8 mouse cellular contexts compared by ENCODE assay signal in genomic region chr7:63938066-63938913, GRCm38 (mm10). TPM values are rescaled to one million over a fixed set of nuclear protein-coding genes. Genes with fewer than 3 reads are reported as not detected.
DNase-seq lines count a peak whose midpoint lies in the region; ATAC-seq and TF ChIP-seq lines count a peak whose summit lies in the region.

No protein-coding gene starts in this region.

- TF ChIP-seq CTCF in gastrocnemius, adult 2 months (IDR thresholded peaks at IDR 0.05) = no peak
- no peak for TF ChIP-seq CTCF in cerebellum, adult 2 months (IDR thresholded peaks at IDR 0.05; ENCODE audit: borderline replicate concordance, insufficient read depth, low read depth, low read length)

- peak overlapping the region; percentile 100 for H3K27ac ChIP-seq in gastrocnemius, adult 2 months
- peak overlapping the region; percentile 96 for H3K27ac ChIP-seq in cerebellum, adult 2 months (ENCODE audit: insufficient read depth, low read length)
- peak overlapping the region; percentile 96 for H3K27ac ChIP-seq in heart, embryonic 15.5 days
- peak overlapping the region; percentile 96 for H3K27ac ChIP-seq in neural tube, embryonic 14.5 days (ENCODE audit: low read depth, low read length)

- peaks cover 8% of the 10 kb centered on the region for H3K4me1 ChIP-seq in cerebellum, adult 2 months (ENCODE audit: control insufficient read depth, insufficient read depth, low read length)
- H3K4me1 ChIP-seq in heart, embryonic 15.5 days (replicated peaks) = peaks cover 34% of the 10 kb centered on the region
- peaks cover 20% of the 10 kb centered on the region for H3K4me1 ChIP-seq in neural tube, embryonic 14.5 days (ENCODE audit: control insufficient read depth, insufficient read depth, low read length)

- TF ChIP-seq POLR2A in cerebellum, adult 2 months (IDR thresholded peaks at IDR 0.05; ENCODE audit: borderline replicate concordance, insufficient read depth, low read length) = no peak

- H3K9ac ChIP-seq in heart, embryonic 15.5 days = peak overlapping the region; percentile 87
- peak overlapping the region; percentile 97 for H3K9ac ChIP-seq in neural tube, embryonic 14.5 days (replicated peaks; ENCODE audit: low read depth, low read length)

- no peaks in the 10 kb centered on the region for H3K9me3 ChIP-seq in heart, embryonic 15.5 days (replicated peaks)
- no peaks in the 10 kb centered on the region for H3K9me3 ChIP-seq in neural tube, embryonic 14.5 days (ENCODE audit: control insufficient read depth, low read length)

- H3K4me3 ChIP-seq in gastrocnemius, adult 2 months = peak overlapping the region; percentile 95
- peak overlapping the region; percentile 84 for H3K4me3 ChIP-seq in cerebellum, adult 2 months (replicated peaks; ENCODE audit: insufficient read depth, low read depth, low read length)
- H3K4me3 ChIP-seq in heart, embryonic 15.5 days = peak overlapping the region; percentile 89
- peak overlapping the region; percentile 93 for H3K4me3 ChIP-seq in neural tube, embryonic 14.5 days (ENCODE audit: low read depth, low read length)

- intact Hi-C loops in gastrocnemius, adult 2 months (cut with DNase I) = loop anchor here (5.0 to 10.0 kb wide), 2 partner anchors 217 to 349 kb away; partner anchors contain the start of genes Mtmr10 and Trpm1

- no peaks in the 10 kb centered on the region for H3K27me3 ChIP-seq in cerebellum, adult 2 months (ENCODE audit: control insufficient read depth, insufficient read depth, low read length)
- H3K27me3 ChIP-seq in heart, embryonic 15.5 days = no peaks in the 10 kb centered on the region
- H3K27me3 ChIP-seq in neural tube, embryonic 14.5 days (ENCODE audit: control insufficient read depth, insufficient read depth, low read length) = no peaks in the 10 kb centered on the region

- WGBS in cerebellum, adult 2 months = under 1% methylated on average over 108 of the region's 121 CpGs
- WGBS in heart, embryonic 15.5 days = under 1% methylated on average over 107 of the region's 121 CpGs
- under 1% methylated on average over 83 of the region's 121 CpGs for WGBS in neural tube, embryonic 14.5 days

- peak overlapping the region; percentile 81 for H3K4me2 ChIP-seq in heart, embryonic 15.5 days
- peak overlapping the region; percentile 89 for H3K4me2 ChIP-seq in neural tube, embryonic 14.5 days (ENCODE audit: low read depth, low read length)

- no peaks in the 10 kb centered on the region for H3K36me3 ChIP-seq in heart, embryonic 15.5 days
- H3K36me3 ChIP-seq in neural tube, embryonic 14.5 days (ENCODE audit: control insufficient read depth, insufficient read depth, low read length) = no peaks in the 10 kb centered on the region

- ATAC-seq in heart, embryonic 15.5 days (replicated peaks; ENCODE audit: insufficient number of reproducible peaks, insufficient read depth, low FRiP score, low read depth) = peak; percentile 24
- peak; percentile 69 for ATAC-seq in neural tube, embryonic 14.5 days (ENCODE audit: low read depth)

- peak; percentile 73 for DNase-seq in gastrocnemius, adult 2 months
- no peak for DNase-seq in gastrocnemius, postnatal 25 days
- DNase-seq in 3T3-L1 (ENCODE audit: low read depth, low spot score) (peak; percentile 48), liver (peak; percentile 79)
- DNase-seq in cerebellum, adult 2 months = no peak
- no peak for DNase-seq in c-Kit-positive CD71-positive TER-119-positive erythroid progenitor cells, embryonic 14.5 days (ENCODE audit: low spot score)

RNA-seq across cellular contexts. Expression of gene Klf13, which starts 0.4 kb away (rescaled TPM):
- 10 to 100 TPM; 56.6 to 59.6 TPM for total RNA-seq in gastrocnemius, adult 2 months (2021)
- 10 to 100 TPM; 38.9 to 43.1 TPM for total RNA-seq in gastrocnemius, postnatal 25 days (2021)
- 60.8 and 68.9 TPM in 2 replicates for polyA plus RNA-seq in cerebellum, adult 2 months (2012; rRNA removed)
- polyA plus RNA-seq in heart, embryonic 15.5 days (2015; fragmentation: Nextera tagmentation; extraction: Ambion mirVana) = 23.4 and 25.6 TPM in 2 replicates
- 24.9 and 32.5 TPM in 2 replicates for polyA plus RNA-seq in neural tube, embryonic 14.5 days (2014; fragmentation: Nextera tagmentation; extraction: Ambion mirVana)

RNA-seq across cellular contexts. Expression of gene E030018B13Rik, which starts 21.6 kb away (rescaled TPM):
- under 1 TPM in 1 of 2 experiments, not detected in 1; 0.22 TPM for total RNA-seq in gastrocnemius, adult 2 months (2021)
- total RNA-seq in gastrocnemius, postnatal 25 days (2021) = not detected
- polyA plus RNA-seq in cerebellum, adult 2 months (2012; rRNA removed) = not detected in 2 replicates
- 0.14 and 0.20 TPM in 2 replicates for polyA plus RNA-seq in heart, embryonic 15.5 days (2015; fragmentation: Nextera tagmentation; extraction: Ambion mirVana)
- polyA plus RNA-seq in neural tube, embryonic 14.5 days (2014; fragmentation: Nextera tagmentation; extraction: Ambion mirVana) = 0.55 TPM in 1 of 2 replicates, not detected in the other

Comparison
In these comparisons a context has a peak if more than half of its experiments do, and no peak if none do; other contexts are left out.
1. DNase-seq: peak in gastrocnemius, adult 2 months (single experiment), 3T3-L1 (single experiment) and liver (single experiment); none in gastrocnemius, postnatal 25 days (single experiment), cerebellum, adult 2 months (0 of 2) and c-Kit-positive CD71-positive TER-119-positive erythroid progenitor cells, embryonic 14.5 days (single experiment).
2. Peak in every context shown above with its lines, with median percentiles within 50 percentile points of each other: H3K27ac ChIP-seq and H3K4me3 ChIP-seq.